Mouse (Mus musculus): ENCODE measurements around the gene 6430548M08Rik. TPM values are rescaled to one million over a fixed set of nuclear protein-coding genes. Genes with fewer than 3 reads are reported as not detected.

Gene 6430548M08Rik
- total RNA-seq (2023), result 100 to 1,000 TPM; 133 to 139 TPM

GRCm38 (mm10) chr8:120113758-120114255 lies at the start of gene 6430548M08Rik:
TSS of gene 6430548M08Rik (plus strand) at chr8:120114152.

GRCm38 (mm10) chr8:120101068-120101972 lies 12.6 kb upstream of the 6430548M08Rik start, which contains the start of gene Zdhhc7:
TSS of gene Zdhhc7 (minus strand) at chr8:120101482.

GRCm38 (mm10) chr8:120177318-120178123 lies 63.6 kb downstream of the 6430548M08Rik start, which contains the start of gene Fam92b:
TSS of gene Fam92b (minus strand) at chr8:120177466.

Other genes starting within 250 kb of the 6430548M08Rik start
- 10 to 100 TPM; 45.9 to 54.0 TPM for gene Usp10, start 203.8 kb upstream of the 6430548M08Rik start, total RNA-seq (2023)
- 10 to 100 TPM in 1 of 2 experiments, 1 to 10 TPM in 1; 7.1 to 17.1 TPM for gene Gm20388, start 203.3 kb upstream of the 6430548M08Rik start, total RNA-seq (2023)
- 1 to 10 TPM in 1 of 2 experiments, under 1 TPM in 1; 0.15 to 1.4 TPM for gene Crispld2, start 121.7 kb upstream of the 6430548M08Rik start, total RNA-seq (2023)
- 10 to 100 TPM; 60.1 to 64.1 TPM for gene Zdhhc7, start 12.7 kb upstream of the 6430548M08Rik start, total RNA-seq (2023)
- not detected for gene Fam92b, start 63.3 kb downstream of the 6430548M08Rik start, total RNA-seq (2023)
- gene Gse1, start 114.3 kb downstream of the 6430548M08Rik start, total RNA-seq (2023), result 10 to 100 TPM; 34.0 to 42.1 TPM

All from monocyte, adult 59 days (primary cell).